Mouse (Mus musculus): ENCODE measurements around the gene Pbrm1. TPM values are rescaled to one million over a fixed set of nuclear protein-coding genes. Genes with fewer than 3 reads are reported as not detected.

Pbrm1 gene
- polyA plus RNA-seq, 1 experiment: 6.8 TPM

DNA sequence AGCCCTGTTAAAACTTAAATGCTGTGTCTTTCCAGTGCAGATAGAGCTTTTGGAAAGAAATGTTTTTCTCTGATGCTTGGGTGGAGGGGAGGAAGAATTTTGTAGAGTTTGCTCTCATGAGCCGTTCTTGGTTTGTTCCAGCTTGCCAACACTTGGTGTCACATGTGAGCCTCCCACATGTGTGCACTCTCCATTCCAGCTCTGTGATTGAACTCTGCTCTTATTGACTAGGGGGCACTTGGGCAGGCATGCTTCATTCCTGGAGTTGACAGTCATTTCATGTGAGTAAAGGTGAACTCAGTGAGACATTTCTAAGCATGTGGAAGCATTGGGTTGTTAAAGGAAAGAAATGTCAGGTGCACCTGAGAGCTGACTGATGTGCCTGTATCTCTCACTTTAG lies 3.6 kb downstream of the Pbrm1 start:
- H3K27me3 ChIP-seq (ENCODE audit: control insufficient read depth, insufficient read depth, low read length): no peaks in the 10 kb centered on the region
- 22% methylated on average over 1 of the region's 1 CpGs for WGBS
- H3K4me3 ChIP-seq (ENCODE audit: low read depth, low read length): no peak overlapping the region
- TF ChIP-seq CTCF (IDR thresholded peaks at IDR 0.05; ENCODE audit: extremely low read depth, insufficient read length, insufficient replicate concordance, low read depth, low read length): no peak
- TF ChIP-seq POLR2A (IDR thresholded peaks at IDR 0.05; ENCODE audit: low read depth, low read length): no peak
- H3K27ac ChIP-seq (ENCODE audit: insufficient read depth, low read depth, low read length): no peak overlapping the region
- peaks cover 29% of the 10 kb centered on the region for H3K36me3 ChIP-seq (ENCODE audit: control insufficient read depth, insufficient read depth, low read length)
- 0 out of 2 replicates have a peak, but pooled peaks cover 4% of the 10 kb centered on the region for H3K4me1 ChIP-seq (ENCODE audit: control insufficient read depth, insufficient read depth, insufficient read length, low read length)

- H3K4me1 ChIP-seq (ENCODE audit: control insufficient read depth, insufficient read depth, insufficient read length, low read length): 0 out of 2 replicates have a peak, but pooled peaks cover 2% of the 10 kb centered on the region
- TF ChIP-seq CTCF (IDR thresholded peaks at IDR 0.05; ENCODE audit: extremely low read depth, insufficient read length, insufficient replicate concordance, low read depth, low read length) (no peak), POLR2A (IDR thresholded peaks at IDR 0.05; ENCODE audit: low read depth, low read length) (no peak)
- WGBS: 78% methylated on average over 3 of the region's 3 CpGs
- peaks cover 49% of the 10 kb centered on the region for H3K36me3 ChIP-seq (ENCODE audit: control insufficient read depth, insufficient read depth, low read length)
- no peak overlapping the region for H3K27ac ChIP-seq (ENCODE audit: insufficient read depth, low read depth, low read length)
- no peaks in the 10 kb centered on the region for H3K27me3 ChIP-seq (ENCODE audit: control insufficient read depth, insufficient read depth, low read length)
- H3K4me3 ChIP-seq (ENCODE audit: low read depth, low read length): no peak overlapping the region
Observed at GRCm38 (mm10) chr14:31025785-31026184, 6.8 kb downstream of the Pbrm1 start.

GRCm38 (mm10) chr14:31045296-31045695 lies 26.4 kb downstream of the Pbrm1 start:
- WGBS: 96% methylated on average over 5 of the region's 5 CpGs
- Histone ChIP-seq H3K36me3 (ENCODE audit: control insufficient read depth, insufficient read depth, low read length) (peaks cover 51% of the 10 kb centered on the region), H3K27ac (ENCODE audit: insufficient read depth, low read depth, low read length) (no peak overlapping the region), H3K27me3 (ENCODE audit: control insufficient read depth, insufficient read depth, low read length) (no peaks in the 10 kb centered on the region), H3K4me1 (ENCODE audit: control insufficient read depth, insufficient read depth, insufficient read length, low read length) (no peaks in the 10 kb centered on the region), H3K4me3 (ENCODE audit: low read depth, low read length) (no peak overlapping the region)
- TF ChIP-seq POLR2A (IDR thresholded peaks at IDR 0.05; ENCODE audit: low read depth, low read length) (no peak), CTCF (IDR thresholded peaks at IDR 0.05; ENCODE audit: extremely low read depth, insufficient read length, insufficient replicate concordance, low read depth, low read length) (no peak)

GRCm38 (mm10) chr14:31045817-31046216 lies 26.9 kb downstream of the Pbrm1 start:
- no peaks in the 10 kb centered on the region for H3K27me3 ChIP-seq (ENCODE audit: control insufficient read depth, insufficient read depth, low read length)
- WGBS: 100% methylated on average over 1 of the region's 1 CpGs
- H3K27ac ChIP-seq (ENCODE audit: insufficient read depth, low read depth, low read length): no peak overlapping the region
- no peaks in the 10 kb centered on the region for H3K4me1 ChIP-seq (ENCODE audit: control insufficient read depth, insufficient read depth, insufficient read length, low read length)
- TF ChIP-seq POLR2A (IDR thresholded peaks at IDR 0.05; ENCODE audit: low read depth, low read length) (no peak), CTCF (IDR thresholded peaks at IDR 0.05; ENCODE audit: extremely low read depth, insufficient read length, insufficient replicate concordance, low read depth, low read length) (no peak)
- no peak overlapping the region for H3K4me3 ChIP-seq (ENCODE audit: low read depth, low read length)
- peaks cover 55% of the 10 kb centered on the region for H3K36me3 ChIP-seq (ENCODE audit: control insufficient read depth, insufficient read depth, low read length)

GRCm38 (mm10) chr14:31062277-31062676 lies 43.3 kb downstream of the Pbrm1 start:
- Histone ChIP-seq H3K27ac (ENCODE audit: insufficient read depth, low read depth, low read length) (no peak overlapping the region), H3K4me1 (ENCODE audit: control insufficient read depth, insufficient read depth, insufficient read length, low read length) (no peaks in the 10 kb centered on the region), H3K27me3 (ENCODE audit: control insufficient read depth, insufficient read depth, low read length) (no peaks in the 10 kb centered on the region), H3K36me3 (ENCODE audit: control insufficient read depth, insufficient read depth, low read length) (peaks cover 31% of the 10 kb centered on the region), H3K4me3 (ENCODE audit: low read depth, low read length) (no peak overlapping the region)
- TF ChIP-seq CTCF (IDR thresholded peaks at IDR 0.05; ENCODE audit: extremely low read depth, insufficient read length, insufficient replicate concordance, low read depth, low read length): no peak
- no peak for TF ChIP-seq POLR2A (IDR thresholded peaks at IDR 0.05; ENCODE audit: low read depth, low read length)
- WGBS: 57% methylated on average over 1 of the region's 1 CpGs

GRCm38 (mm10) chr14:31069086-31069733 lies 50.3 kb downstream of the Pbrm1 start:
- peaks cover 40% of the 10 kb centered on the region for H3K36me3 ChIP-seq (ENCODE audit: control insufficient read depth, insufficient read depth, low read length)
- TF ChIP-seq POLR2A (IDR thresholded peaks at IDR 0.05; ENCODE audit: low read depth, low read length) (no peak), CTCF (IDR thresholded peaks at IDR 0.05; ENCODE audit: extremely low read depth, insufficient read length, insufficient replicate concordance, low read depth, low read length) (no peak)

GRCm38 (mm10) chr14:31078597-31079208 lies 59.8 kb downstream of the Pbrm1 start:
- Histone ChIP-seq H3K36me3 (ENCODE audit: control insufficient read depth, insufficient read depth, low read length) (peaks cover 39% of the 10 kb centered on the region), H3K27me3 (ENCODE audit: control insufficient read depth, insufficient read depth, low read length) (no peaks in the 10 kb centered on the region), H3K4me3 (ENCODE audit: low read depth, low read length) (no peak overlapping the region), H3K4me1 (ENCODE audit: control insufficient read depth, insufficient read depth, insufficient read length, low read length) (no peaks in the 10 kb centered on the region), H3K27ac (ENCODE audit: insufficient read depth, low read depth, low read length) (no peak overlapping the region)
- TF ChIP-seq POLR2A (IDR thresholded peaks at IDR 0.05; ENCODE audit: low read depth, low read length) (no peak), CTCF (IDR thresholded peaks at IDR 0.05; ENCODE audit: extremely low read depth, insufficient read length, insufficient replicate concordance, low read depth, low read length) (no peak)
- 96% methylated on average over 3 of the region's 3 CpGs for WGBS

More at GRCm38 (mm10) chr14:31069086-31069733, 50.3 kb downstream of the Pbrm1 start:
- H3K27ac ChIP-seq (ENCODE audit: insufficient read depth, low read depth, low read length): no peak overlapping the region
- no peak overlapping the region for H3K4me3 ChIP-seq (ENCODE audit: low read depth, low read length)
- 0 out of 2 replicates have a peak, but pooled peaks cover 2% of the 10 kb centered on the region for H3K4me1 ChIP-seq (ENCODE audit: control insufficient read depth, insufficient read depth, insufficient read length, low read length)
- H3K27me3 ChIP-seq (ENCODE audit: control insufficient read depth, insufficient read depth, low read length): no peaks in the 10 kb centered on the region
- WGBS: 39% methylated on average over 4 of the region's 4 CpGs

All from small intestine, adult 2 months (tissue).